Mouse (Mus musculus) liver, embryonic 11.5 days (tissue): Measurements from ENCODE around the gene Jup. TPM values are rescaled to one million over a fixed set of nuclear protein-coding genes. Genes with fewer than 3 reads are reported as not detected.

Experiments used
- ATAC-seq: fragments of 200-750 bp; cut with Nextera tagmentation; replicated peaks from 2 replicates; pipeline ENCODE4 v1.8.0; 2017; ENCODE audit warnings: moderate number of reproducible peaks, mild to moderate bottlenecking, moderate TSS enrichment, moderate library complexity; ENCODE audit not compliant: low FRiP score
- DNase-seq: peaks from one replicate; pipeline ENCODE4 v3.0.0-alpha.2; 2017; ENCODE audit warnings: low spot score
- H3K27ac ChIP-seq: fragments of 300-500 bp; sonication (generic); 2 replicates; pipeline ENCODE4 v1.5.1; 2014; ENCODE audit warnings: mild to moderate bottlenecking, low read depth, low read length, control low read depth
- H3K27me3 ChIP-seq: fragments of 300-500 bp; sonication (generic); replicated peaks from 2 replicates; pipeline ENCODE4 v1.6.1; 2014; ENCODE audit warnings: low read length, mixed read lengths; ENCODE audit not compliant: control insufficient read depth, insufficient read depth
- H3K36me3 ChIP-seq: fragments of 300-500 bp; sonication (generic); 2 replicates; pipeline ENCODE4 v1.6.1; 2014; ENCODE audit warnings: mild to moderate bottlenecking, low read length, moderate library complexity, mixed read lengths; ENCODE audit not compliant: control insufficient read depth, insufficient read depth
- H3K4me1 ChIP-seq: fragments of 300-500 bp; sonication (generic); replicated peaks from 2 replicates; pipeline ENCODE4 v1.6.1; 2014; ENCODE audit warnings: low read length, mixed read lengths; ENCODE audit not compliant: control insufficient read depth, insufficient read depth
- H3K4me2 ChIP-seq: fragments of 300-500 bp; sonication (generic); 2 replicates; pipeline ENCODE4 v1.6.1; 2014; ENCODE audit warnings: mild to moderate bottlenecking, control low read depth, moderate library complexity
- H3K4me3 ChIP-seq: fragments of 300-500 bp; sonication (generic); 2 replicates; pipeline ENCODE4 v1.5.1; 2014; ENCODE audit warnings: low read depth, low read length, control low read depth
- H3K9ac ChIP-seq: fragments of 300-500 bp; sonication (generic); 2 replicates; pipeline ENCODE4 v1.6.1; 2014; ENCODE audit warnings: low read depth, low read length, control low read depth
- H3K9me3 ChIP-seq: fragments of 300-500 bp; sonication (generic); 2 replicates; pipeline ENCODE4 v1.6.1; 2016; ENCODE audit warnings: low read length, inconsistent platforms, mixed read lengths; ENCODE audit not compliant: control insufficient read depth
- WGBS: fragments of 180-500 bp; shearing (Covaris S2); extraction: QIAGEN DNeasy Blood & Tissue Kit; methylation state at CpG from one replicate; pipeline ENCODE4 v1.1.7; 2014; 5-methylcytosine and 5-hydroxymethylcytosine counted together
- polyA plus RNA-seq: library from polyadenylated mRNA; unstranded; fragments of >200 nt; fragmentation: Nextera tagmentation; extraction: Ambion mirVana; gene quantifications from 2 replicates; pipeline ENCODE4 v1.2.1, GENCODE M21; 2014

The Jup gene
- polyA plus RNA-seq, 1 experiment from 2014 or later: 41.6 TPM

DNA sequence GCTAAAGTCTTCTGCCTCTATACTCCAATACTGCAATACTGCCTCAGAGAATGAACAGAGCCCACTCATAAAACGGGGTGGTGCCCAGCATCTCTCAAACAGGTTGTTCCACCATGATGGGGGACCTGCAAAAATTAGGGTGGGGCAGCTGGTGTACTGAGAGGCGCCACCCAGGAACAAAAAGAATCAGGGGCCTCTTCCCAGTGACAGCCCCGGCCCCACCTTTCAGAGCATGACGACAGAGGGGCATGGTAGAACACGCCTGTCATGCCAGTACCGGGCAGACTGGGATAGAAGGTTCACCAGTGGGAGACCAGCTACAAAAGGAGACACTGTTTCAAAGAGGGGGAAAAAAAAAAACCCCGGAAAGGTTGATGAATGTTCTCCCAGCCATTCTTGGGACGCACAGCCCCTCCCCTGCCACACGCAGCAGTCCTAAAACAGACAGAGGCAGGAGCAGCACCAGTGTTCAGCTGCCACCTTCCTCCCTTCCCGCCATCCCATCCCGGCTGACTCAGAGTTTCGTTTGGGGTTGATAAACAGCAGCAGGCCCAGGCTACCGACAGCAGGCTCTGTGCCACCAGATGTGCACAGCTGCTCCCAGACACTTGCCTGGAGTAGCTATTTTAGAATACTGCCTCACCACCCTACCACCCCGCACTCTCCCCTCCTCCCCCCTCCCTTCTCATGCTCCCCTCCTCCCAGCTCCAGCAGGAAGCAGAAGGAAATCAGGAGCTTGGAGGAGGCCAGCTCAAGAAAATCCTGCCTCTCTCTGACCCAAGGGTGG lies 9.8 kb downstream of the Jup start:
- H3K36me3 ChIP-seq: peaks cover 17% of the 10 kb centered on the region
- no peak overlapping the region for H3K27ac ChIP-seq
- WGBS: 46% methylated on average over 14 of the region's 14 CpGs
- ATAC-seq (no peak), DNase-seq (no peak)
- no peak overlapping the region for H3K4me2 ChIP-seq
- no peak overlapping the region for H3K9ac ChIP-seq
- H3K9me3 ChIP-seq: no peaks in the 10 kb centered on the region
- no peaks in the 10 kb centered on the region for H3K27me3 ChIP-seq
- H3K4me3 ChIP-seq: no peak overlapping the region
- peaks cover 35% of the 10 kb centered on the region for H3K4me1 ChIP-seq

DNA sequence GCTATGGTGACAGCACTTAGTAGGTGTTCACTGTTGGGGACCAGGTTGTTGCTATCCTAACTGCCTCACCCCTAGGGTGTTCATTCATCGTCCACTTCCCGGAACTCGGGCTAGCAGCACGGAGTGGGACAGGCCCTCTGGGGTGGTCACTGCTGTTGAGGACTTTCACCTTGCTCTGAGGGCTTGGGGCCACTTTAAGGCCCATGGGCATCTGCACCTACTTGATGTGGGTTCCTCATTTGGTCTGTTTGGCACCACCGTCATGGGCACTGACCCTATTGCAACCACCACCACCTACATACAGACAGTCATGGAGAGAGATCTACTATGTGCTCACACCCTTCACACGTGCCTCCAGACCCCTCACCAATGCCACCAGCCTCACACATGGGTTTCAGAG lies 10.5 kb downstream of the Jup start:
- no peak overlapping the region for H3K4me2 ChIP-seq
- ATAC-seq: no peak

DNA sequence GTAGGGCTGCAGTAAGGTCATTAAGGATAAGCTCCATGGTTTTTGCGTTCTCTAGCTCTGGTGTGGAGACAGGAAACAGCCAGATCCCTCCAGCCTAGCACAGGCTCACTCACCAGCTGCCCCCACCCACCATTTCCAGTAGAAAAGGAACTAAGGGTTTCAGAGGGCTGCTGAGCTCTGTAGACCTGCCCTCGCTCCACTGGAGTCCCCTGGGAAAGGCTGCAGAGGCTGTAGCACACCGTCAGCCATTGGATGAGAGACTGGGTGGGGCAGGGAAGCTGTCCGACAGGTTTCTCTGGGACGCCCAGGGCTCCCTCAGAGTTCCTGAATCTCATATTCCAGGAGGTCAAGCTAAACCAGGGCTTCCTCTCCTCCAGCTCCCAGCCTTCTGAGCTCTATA lies 11.0 kb downstream of the Jup start:
- WGBS: 39% methylated on average over 5 of the region's 5 CpGs
- peaks cover 35% of the 10 kb centered on the region for H3K4me1 ChIP-seq
- no peak for ATAC-seq
- peaks cover 17% of the 10 kb centered on the region for H3K36me3 ChIP-seq
- H3K27ac ChIP-seq: no peak overlapping the region
- H3K4me2 ChIP-seq: no peak overlapping the region
- H3K4me3 ChIP-seq: no peak overlapping the region
- no peaks in the 10 kb centered on the region for H3K9me3 ChIP-seq
- H3K9ac ChIP-seq: no peak overlapping the region
- no peak for DNase-seq
- H3K27me3 ChIP-seq: no peaks in the 10 kb centered on the region

More for the DNA sequence above, 10.5 kb downstream of the Jup start:
- Histone ChIP-seq H3K4me3 (no peak overlapping the region), H3K9ac (no peak overlapping the region), H3K27me3 (no peaks in the 10 kb centered on the region), H3K9me3 (no peaks in the 10 kb centered on the region), H3K27ac (no peak overlapping the region), H3K4me1 (peaks cover 35% of the 10 kb centered on the region), H3K36me3 (peaks cover 17% of the 10 kb centered on the region)
- WGBS: 88% methylated on average over 6 of the region's 6 CpGs
- no peak for DNase-seq

DNA sequence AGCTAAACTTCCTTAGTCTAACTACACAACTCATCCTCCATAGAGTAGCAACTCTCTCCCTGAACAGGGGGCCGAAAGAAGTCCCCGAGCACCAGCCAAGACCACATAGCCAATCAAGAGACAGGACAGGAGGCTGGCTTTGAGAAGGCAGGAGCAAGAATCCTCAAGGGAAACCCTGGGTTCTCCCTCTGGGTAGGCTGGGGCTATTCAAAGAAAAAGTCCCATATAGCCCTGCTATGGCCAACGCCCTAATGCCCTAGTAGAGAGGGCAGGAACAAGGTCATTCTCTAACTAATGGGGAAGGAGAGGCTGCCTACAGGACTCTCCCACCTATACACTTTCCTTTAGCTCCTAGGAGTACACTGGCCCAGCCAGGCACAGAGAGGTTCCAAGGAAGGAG lies 12.5 kb downstream of the Jup start:
- Histone ChIP-seq H3K4me2 (no peak overlapping the region), H3K27ac (no peak overlapping the region), H3K9me3 (no peaks in the 10 kb centered on the region), H3K36me3 (peaks cover 24% of the 10 kb centered on the region), H3K4me3 (no peak overlapping the region), H3K9ac (no peak overlapping the region), H3K4me1 (peaks cover 22% of the 10 kb centered on the region), H3K27me3 (no peaks in the 10 kb centered on the region)
- ATAC-seq (no peak), DNase-seq (no peak)
- 79% methylated on average over 3 of the region's 3 CpGs for WGBS

DNA sequence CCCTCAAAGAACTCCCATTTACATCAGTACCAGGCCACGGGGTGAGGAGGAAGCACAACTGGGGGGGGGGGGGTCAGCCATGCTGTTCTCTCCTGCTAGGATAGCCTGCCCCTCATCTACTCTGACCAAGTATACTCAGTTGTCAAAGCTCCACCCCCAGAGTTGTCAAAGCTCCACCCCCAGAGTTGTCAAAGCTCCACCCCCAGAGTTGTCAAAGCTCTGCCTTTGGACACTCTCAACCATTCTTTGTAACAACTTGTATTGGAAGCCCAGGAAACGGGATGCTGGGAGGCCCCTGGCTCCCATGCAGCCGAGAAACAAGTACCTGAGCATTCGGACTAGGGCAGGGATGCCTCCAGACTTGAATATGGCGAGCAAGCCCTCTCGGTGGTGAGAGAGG lies 14.9 kb downstream of the Jup start:
- no peaks in the 10 kb centered on the region for H3K9me3 ChIP-seq
- no peaks in the 10 kb centered on the region for H3K27me3 ChIP-seq
- WGBS: 79% methylated on average over 6 of the region's 6 CpGs
- no peak for ATAC-seq
- peaks cover 33% of the 10 kb centered on the region for H3K36me3 ChIP-seq
- H3K4me2 ChIP-seq: no peak overlapping the region
- DNase-seq: no peak
- no peak overlapping the region for H3K9ac ChIP-seq
- H3K4me3 ChIP-seq: no peak overlapping the region
- no peak overlapping the region for H3K27ac ChIP-seq
- H3K4me1 ChIP-seq: peaks cover 6% of the 10 kb centered on the region

DNA sequence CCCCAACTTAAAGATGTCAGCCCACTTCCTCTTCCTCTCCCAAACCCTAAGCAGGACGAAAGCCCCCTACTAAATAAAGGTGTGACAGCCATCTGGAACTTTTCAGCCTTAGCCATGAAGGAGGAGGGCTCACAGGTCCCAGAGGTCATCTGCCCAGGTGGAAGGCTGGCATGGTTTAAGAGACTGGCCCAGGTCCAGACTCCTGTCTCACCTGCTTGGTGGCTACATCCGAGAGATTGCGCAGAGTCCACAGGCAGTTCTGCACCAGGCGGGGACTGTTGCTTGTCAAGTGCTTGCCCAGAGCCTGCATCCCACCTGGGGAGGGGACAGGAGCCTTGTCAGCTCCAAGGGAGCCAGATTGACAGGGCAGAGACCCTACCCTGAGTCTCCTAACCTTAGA lies 18.3 kb downstream of the Jup start:
- Histone ChIP-seq H3K4me1 (no peaks in the 10 kb centered on the region), H3K4me3 (no peak overlapping the region), H3K27me3 (no peaks in the 10 kb centered on the region), H3K27ac (no peak overlapping the region), H3K4me2 (no peak overlapping the region), H3K36me3 (peaks cover 38% of the 10 kb centered on the region), H3K9ac (no peak overlapping the region), H3K9me3 (no peaks in the 10 kb centered on the region)
- ATAC-seq (no peak), DNase-seq (no peak)
- WGBS: 82% methylated on average over 4 of the region's 4 CpGs

DNA sequence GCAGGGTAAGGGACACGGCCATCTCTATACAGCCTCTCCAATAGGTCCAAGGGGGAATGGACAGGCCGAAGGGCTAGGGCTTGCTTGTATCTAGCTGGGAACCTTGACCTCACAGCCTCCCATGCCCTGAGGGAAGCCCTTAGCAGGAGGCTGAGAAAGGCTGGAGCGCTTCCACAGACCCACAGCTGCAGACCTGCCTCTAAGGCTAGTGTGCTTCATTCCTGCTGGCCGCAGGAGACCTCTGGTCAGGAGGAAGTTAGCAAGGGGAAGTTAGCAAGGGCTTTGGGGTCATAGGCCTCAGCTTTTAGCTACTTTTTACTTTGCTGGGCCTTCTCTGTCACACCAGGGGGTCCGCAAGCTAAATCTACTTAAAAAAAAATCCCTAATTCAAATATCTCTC lies 19.1 kb downstream of the Jup start:
- WGBS: 78% methylated on average over 5 of the region's 5 CpGs
- H3K27me3 ChIP-seq: no peaks in the 10 kb centered on the region
- no peak overlapping the region for H3K27ac ChIP-seq
- no peak overlapping the region for H3K4me3 ChIP-seq
- H3K4me2 ChIP-seq: no peak overlapping the region
- ATAC-seq (no peak), DNase-seq (no peak)
- H3K4me1 ChIP-seq: no peaks in the 10 kb centered on the region
- H3K9me3 ChIP-seq: no peaks in the 10 kb centered on the region
- peaks cover 37% of the 10 kb centered on the region for H3K36me3 ChIP-seq
- no peak overlapping the region for H3K9ac ChIP-seq

DNA sequence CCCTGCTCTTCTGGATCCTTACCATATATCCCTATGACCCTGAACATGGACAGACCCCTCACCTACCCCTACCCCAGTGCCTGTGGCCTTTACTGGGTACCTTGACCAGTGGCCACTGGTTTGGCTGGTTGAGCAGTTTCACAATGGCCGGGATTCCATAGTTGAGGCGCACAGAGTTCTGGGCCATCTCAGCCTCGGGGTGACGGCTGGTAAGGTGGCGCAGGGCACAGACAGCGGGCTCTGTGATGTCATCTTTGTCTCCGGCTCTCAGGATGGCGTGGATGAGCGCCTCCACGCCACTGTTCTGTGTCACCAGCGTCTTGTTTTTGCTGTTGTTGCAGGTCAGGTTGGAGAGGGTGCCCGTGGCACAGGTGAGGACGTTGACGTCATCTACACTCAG lies 19.6 kb downstream of the Jup start:
- DNase-seq (no peak), ATAC-seq (no peak)
- WGBS: 89% methylated on average over 14 of the region's 14 CpGs
- H3K36me3 ChIP-seq: peaks cover 33% of the 10 kb centered on the region
- H3K4me3 ChIP-seq: no peak overlapping the region
- H3K27ac ChIP-seq: no peak overlapping the region
- H3K9me3 ChIP-seq: no peaks in the 10 kb centered on the region
- no peak overlapping the region for H3K9ac ChIP-seq
- no peaks in the 10 kb centered on the region for H3K4me1 ChIP-seq
- H3K27me3 ChIP-seq: no peaks in the 10 kb centered on the region
- no peak overlapping the region for H3K4me2 ChIP-seq

DNA sequence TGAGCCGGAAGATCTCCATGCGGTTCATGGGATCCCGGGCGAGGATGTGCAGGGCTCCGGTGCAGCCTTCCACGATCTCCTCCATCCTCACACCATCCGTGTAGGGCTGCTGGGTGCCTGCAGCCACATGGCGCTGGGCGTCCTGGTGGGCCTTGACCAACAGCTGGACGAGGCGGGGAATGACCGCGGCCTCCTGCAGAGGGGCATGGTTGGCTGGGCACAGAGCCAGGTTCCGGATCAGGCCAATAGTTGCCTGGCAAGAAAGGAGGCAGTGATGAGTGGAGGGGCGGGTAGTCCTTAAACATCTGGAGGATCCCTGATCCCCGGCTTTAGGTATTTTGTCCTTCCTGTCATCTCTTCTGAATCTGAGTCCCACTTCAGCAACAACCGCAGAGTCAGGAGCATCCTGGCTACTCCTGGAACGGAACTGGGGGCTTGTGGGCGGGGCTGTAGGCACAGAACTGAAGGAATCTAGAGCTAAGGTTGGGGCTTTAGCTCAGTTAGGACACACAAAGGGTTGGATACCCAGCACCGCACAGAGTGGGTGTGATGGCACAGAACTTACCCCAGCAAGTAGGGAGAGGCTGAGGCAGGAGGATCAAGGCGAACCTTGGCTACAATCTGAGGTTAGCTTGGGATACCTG lies 20.7 kb downstream of the Jup start:
- H3K36me3 ChIP-seq: peaks cover 30% of the 10 kb centered on the region
- ATAC-seq (no peak), DNase-seq (no peak)
- H3K4me1 ChIP-seq: no peaks in the 10 kb centered on the region
- no peaks in the 10 kb centered on the region for H3K9me3 ChIP-seq
- H3K27ac ChIP-seq: no peak overlapping the region
- 91% methylated on average over 21 of the region's 21 CpGs for WGBS
- H3K27me3 ChIP-seq: no peaks in the 10 kb centered on the region
- H3K4me2 ChIP-seq: no peak overlapping the region
- H3K9ac ChIP-seq: no peak overlapping the region
- H3K4me3 ChIP-seq: no peak overlapping the region
